ENCODE assay signal across 7 mouse cellular contexts in the genomic region with DNA sequence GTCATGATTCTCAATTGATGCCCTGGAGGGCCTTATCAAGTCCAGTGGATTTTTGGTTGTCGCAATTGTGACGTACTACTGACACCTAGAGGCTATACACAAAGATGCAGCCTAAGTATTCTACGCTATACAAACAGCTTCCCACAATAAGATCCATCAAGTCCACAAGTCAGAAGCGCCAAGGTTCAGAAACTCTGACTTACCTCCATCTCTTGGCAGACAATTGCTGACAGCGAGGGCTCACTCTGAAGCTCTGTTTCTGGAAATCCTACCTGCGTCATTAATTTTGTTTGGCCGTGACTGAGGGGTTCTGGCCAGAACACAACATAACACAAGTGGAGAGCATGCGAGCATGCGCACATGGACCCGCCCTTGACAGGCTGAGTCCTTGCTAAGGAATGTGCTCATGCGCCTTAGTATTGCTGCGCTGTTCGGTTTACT. TPM values are rescaled to one million over a fixed set of nuclear protein-coding genes. Genes with fewer than 3 reads are reported as not detected.
DNase-seq lines count a peak whose midpoint lies in the region; ATAC-seq lines count a peak whose summit lies in the region.

No protein-coding gene starts in this region.

- H3K4me1 ChIP-seq in hindbrain, embryonic 15.5 days (replicated peaks), result no peaks in the 10 kb centered on the region

- no peaks in the 10 kb centered on the region for H3K36me3 ChIP-seq in hindbrain, embryonic 15.5 days
- no peaks in the 10 kb centered on the region for H3K36me3 ChIP-seq in macrophage (ENCODE audit: inconsistent target)

- H3K27ac ChIP-seq in hindbrain, embryonic 15.5 days (replicated peaks), result no peak overlapping the region
- no peak overlapping the region for H3K27ac ChIP-seq in macrophage

- H3K4me2 ChIP-seq in hindbrain, embryonic 15.5 days, result peak overlapping the region; percentile 53

- H3K9ac ChIP-seq in hindbrain, embryonic 15.5 days, result peak overlapping the region; percentile 25; the same call in 1 of the 2 replicates

- DNase-seq in adrenal gland, adult 18-20 months (ENCODE audit: low spot score in 2 of 2), result peak; percentile 38 to 52
- peak; percentile 27 for DNase-seq in gastrocnemius, adult 18-20 months (ENCODE audit: low spot score)
- peak; percentile 31 to 51 for DNase-seq in layer of hippocampus, postnatal 36 days
- peak; percentile 59 to 68 for DNase-seq in right cerebral cortex, postnatal 10 days (ENCODE audit: low spot score in 2 of 2)

- no peaks in the 10 kb centered on the region for H3K79me2 ChIP-seq in macrophage (ENCODE audit: inconsistent target)

- no peaks in the 10 kb centered on the region for H3K27me3 ChIP-seq in hindbrain, embryonic 15.5 days

- ATAC-seq in common myeloid progenitor, adult 5-6 weeks (replicated peaks; ENCODE audit: low read depth, poor library complexity, severe bottlenecking), result peak; percentile 94
- peak; percentile 98 for ATAC-seq in hindbrain, embryonic 15.5 days (ENCODE audit: low FRiP score, low read depth)

- no peaks in the 10 kb centered on the region for H3K9me3 ChIP-seq in hindbrain, embryonic 15.5 days

- peak overlapping the region; percentile 39 for H3K4me3 ChIP-seq in hindbrain, embryonic 15.5 days
- peak overlapping the region; percentile 12; the same call in 1 of the 2 replicates for H3K4me3 ChIP-seq in macrophage (ENCODE audit: inconsistent target)

- WGBS in hindbrain, embryonic 15.5 days, result 20% methylated on average over 13 of the region's 13 CpGs
- WGBS in macrophage (ENCODE audit: missing documents), result 10% methylated on average over 13 of the region's 13 CpGs

RNA-seq across cellular contexts. Expression of a gene that starts 21.4 kb away (rescaled TPM):
- total RNA-seq in adrenal gland, adult 18-20 months (2021), result 1 to 10 TPM; 5.1 to 6.7 TPM
- total RNA-seq in common myeloid progenitor, adult 5-6 weeks (2017), result 0.15 and 1.7 TPM in 2 replicates
- total RNA-seq in gastrocnemius, adult 18-20 months (2021), result under 1 TPM; 0.25 to 0.57 TPM
- 0.31 and 0.93 TPM in 2 replicates for polyA plus RNA-seq in hindbrain, embryonic 15.5 days (2015; fragmentation: Nextera tagmentation; extraction: Ambion mirVana)
- under 1 TPM; 0.38 to 0.80 TPM for total RNA-seq in layer of hippocampus, postnatal 36 days (2021)
- total RNA-seq in macrophage (2018; cell fraction: chromatin; rRNA removed), result 1,000 to 10,000 TPM in 1 of 26 experiments, 100 to 1,000 TPM in 15, 10 to 100 TPM in 9, 1 to 10 TPM in 1; 8.0 to 1,004 (median 188) TPM
- total RNA-seq in macrophage (2018; cell fraction: cytosol; rRNA removed), result 1,000 to 10,000 TPM in 3 of 26 experiments, 100 to 1,000 TPM in 15, 10 to 100 TPM in 8; 48.0 to 1,686 (median 697) TPM
- total RNA-seq in macrophage (2018; cell fraction: nucleus; rRNA removed), result 100 to 1,000 TPM in 18 of 26 experiments, 10 to 100 TPM in 8; 22.0 to 791 (median 594) TPM
- polyA plus RNA-seq in macrophage (2018), result 42.4 to 217 TPM (median 43.4 TPM) in 3 replicates

RNA-seq across cellular contexts. Expression of a gene that starts 21.5 kb away (rescaled TPM):
- under 1 TPM; 0.10 to 0.13 TPM for total RNA-seq in adrenal gland, adult 18-20 months (2021)
- 1.6 TPM in 1 of 2 replicates, not detected in the other for total RNA-seq in common myeloid progenitor, adult 5-6 weeks (2017)
- not detected for total RNA-seq in gastrocnemius, adult 18-20 months (2021)
- polyA plus RNA-seq in hindbrain, embryonic 15.5 days (2015; fragmentation: Nextera tagmentation; extraction: Ambion mirVana), result 0.34 and 0.38 TPM in 2 replicates
- under 1 TPM; 0.40 to 0.46 TPM for total RNA-seq in layer of hippocampus, postnatal 36 days (2021)
- total RNA-seq in macrophage (2018; cell fraction: chromatin; rRNA removed), result 1 to 10 TPM in 8 of 26 experiments, under 1 TPM in 16, not detected in 2; 0.12 to 1.7 (median 0.78) TPM
- total RNA-seq in macrophage (2018; cell fraction: cytosol; rRNA removed), result 1 to 10 TPM in 12 of 26 experiments, under 1 TPM in 14; 0.13 to 1.6 (median 0.66) TPM
- 1 to 10 TPM in 11 of 26 experiments, under 1 TPM in 13, not detected in 2; 0.16 to 2.1 (median 0.78) TPM for total RNA-seq in macrophage (2018; cell fraction: nucleus; rRNA removed)
- polyA plus RNA-seq in macrophage (2018), result 0.16 to 0.50 TPM (median 0.25 TPM) in 3 replicates

RNA-seq across cellular contexts. Expression of a gene that starts 54.3 kb away (rescaled TPM):
- total RNA-seq in adrenal gland, adult 18-20 months (2021), result 1 to 10 TPM; 1.9 to 2.5 TPM
- not detected in 2 replicates for total RNA-seq in common myeloid progenitor, adult 5-6 weeks (2017)
- 1 to 10 TPM; 1.4 to 2.0 TPM for total RNA-seq in gastrocnemius, adult 18-20 months (2021)
- polyA plus RNA-seq in hindbrain, embryonic 15.5 days (2015; fragmentation: Nextera tagmentation; extraction: Ambion mirVana), result 0.34 and 1.1 TPM in 2 replicates
- total RNA-seq in layer of hippocampus, postnatal 36 days (2021), result 1 to 10 TPM; 1.1 to 1.4 TPM
- 10 to 100 TPM in 18 of 26 experiments, 1 to 10 TPM in 8; 1.6 to 98.6 (median 29.8) TPM for total RNA-seq in macrophage (2018; cell fraction: chromatin; rRNA removed)
- 100 to 1,000 TPM in 14 of 26 experiments, 10 to 100 TPM in 12; 26.4 to 491 (median 133) TPM for total RNA-seq in macrophage (2018; cell fraction: cytosol; rRNA removed)
- total RNA-seq in macrophage (2018; cell fraction: nucleus; rRNA removed), result 100 to 1,000 TPM in 13 of 26 experiments, 10 to 100 TPM in 12, 1 to 10 TPM in 1; 8.7 to 374 (median 106) TPM
- polyA plus RNA-seq in macrophage (2018), result 29.7 to 123 TPM (median 34.2 TPM) in 3 replicates
